Mouse (Mus musculus) hindbrain, embryonic 12.5 days (tissue): ENCODE results near the gene Pakap. TPM values are rescaled to one million over a fixed set of nuclear protein-coding genes. Genes with fewer than 3 reads are reported as not detected.

Experiments
- ATAC-seq: fragments of 200-750 bp; cut with Nextera tagmentation; 2 replicates; pipeline ENCODE4 v1.8.0; 2017; ENCODE audit warnings: moderate TSS enrichment; ENCODE audit not compliant: low FRiP score
- H3K27ac ChIP-seq: fragments of 300-500 bp; sonication (generic); 2 replicates; pipeline ENCODE4 v1.5.1; 2016; ENCODE audit warnings: mild to moderate bottlenecking
- H3K27me3 ChIP-seq: fragments of 300-500 bp; sonication (generic); 2 replicates; pipeline ENCODE4 v1.6.1; 2016; ENCODE audit warnings: mild to moderate bottlenecking
- H3K36me3 ChIP-seq: fragments of 300-500 bp; sonication (generic); 2 replicates; pipeline ENCODE4 v1.6.1; 2016; ENCODE audit warnings: mild to moderate bottlenecking
- H3K4me1 ChIP-seq: fragments of 300-500 bp; sonication (generic); 2 replicates; pipeline ENCODE4 v1.6.1; 2016
- H3K4me2 ChIP-seq: fragments of 300-500 bp; sonication (generic); replicated peaks from 2 replicates; pipeline ENCODE4 v1.6.1; 2016; ENCODE audit warnings: mild to moderate bottlenecking
- H3K4me3 ChIP-seq: fragments of 300-500 bp; sonication (generic); 2 replicates; pipeline ENCODE4 v1.5.1; 2016; ENCODE audit warnings: mild to moderate bottlenecking
- H3K9ac ChIP-seq: fragments of 300-500 bp; sonication (generic); 2 replicates; pipeline ENCODE4 v1.6.1; 2016; ENCODE audit warnings: mild to moderate bottlenecking, moderate library complexity
- H3K9me3 ChIP-seq: fragments of 300-500 bp; sonication (generic); replicated peaks from 2 replicates; pipeline ENCODE4 v1.6.1; 2016; ENCODE audit warnings: mild to moderate bottlenecking
- WGBS: fragments of 180-500 bp; shearing (Covaris S2); methylation state at CpG from one replicate; pipeline ENCODE4 v1.1.7; 2016; 5-methylcytosine and 5-hydroxymethylcytosine counted together
- polyA plus RNA-seq: library from polyadenylated mRNA; unstranded; fragments of >200 nt; fragmentation: Nextera tagmentation; extraction: Ambion mirVana; gene quantifications from 2 replicates; pipeline ENCODE4 v1.2.1, GENCODE M21; 2016

The Pakap gene
- polyA plus RNA-seq, 1 experiment from 2014 or later: 28.1 TPM

- H3K4me3 ChIP-seq: no peak overlapping the region
- no peak overlapping the region for H3K27ac ChIP-seq
- H3K4me1 ChIP-seq: peaks cover 13% of the 10 kb centered on the region
- no peak overlapping the region for H3K9ac ChIP-seq
- ATAC-seq: no peak
- H3K4me2 ChIP-seq: no peak overlapping the region
- no peaks in the 10 kb centered on the region for H3K27me3 ChIP-seq
- WGBS: 85% methylated on average over 11 of the region's 11 CpGs
- no peaks in the 10 kb centered on the region for H3K36me3 ChIP-seq
- no peaks in the 10 kb centered on the region for H3K9me3 ChIP-seq
Measured at GRCm38 (mm10) chr4:57682944-57683343, 115.0 kb downstream of the Pakap start.

DNA sequence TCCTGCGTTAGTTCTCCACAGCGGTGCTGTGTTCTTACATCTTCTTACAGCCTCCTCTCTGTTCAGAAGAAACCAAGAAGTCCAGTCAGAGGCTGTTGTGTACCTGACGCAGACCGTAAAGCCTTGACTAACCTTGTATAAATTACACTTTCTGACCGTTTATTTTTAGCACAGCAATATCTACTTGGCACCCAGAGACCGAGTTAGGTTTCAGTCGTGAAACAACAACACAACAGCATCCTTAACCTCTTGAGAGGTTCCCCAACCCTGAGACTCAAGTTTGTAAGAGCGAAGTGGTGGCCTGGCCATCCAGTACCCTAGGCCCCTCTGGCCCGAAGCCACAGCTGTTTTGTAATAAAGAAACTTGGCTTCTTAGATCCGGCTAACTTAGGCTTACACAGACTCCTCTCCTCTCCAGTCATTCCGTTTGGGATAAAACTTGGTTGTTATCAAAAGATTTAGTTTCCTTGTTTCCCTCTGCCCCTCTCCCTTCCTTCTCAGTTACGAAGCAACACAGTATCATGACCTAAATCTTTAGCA is 116.8 kb downstream of the Pakap start:
- no peak overlapping the region for H3K4me2 ChIP-seq
- H3K9me3 ChIP-seq: no peaks in the 10 kb centered on the region
- WGBS: 81% methylated on average over 12 of the region's 12 CpGs
- no peak overlapping the region for H3K9ac ChIP-seq
- ATAC-seq: no peak
- H3K4me1 ChIP-seq: peaks cover 23% of the 10 kb centered on the region
- H3K27me3 ChIP-seq: no peaks in the 10 kb centered on the region
- H3K4me3 ChIP-seq: no peak overlapping the region
- no peak overlapping the region for H3K27ac ChIP-seq
- H3K36me3 ChIP-seq: no peaks in the 10 kb centered on the region

DNA sequence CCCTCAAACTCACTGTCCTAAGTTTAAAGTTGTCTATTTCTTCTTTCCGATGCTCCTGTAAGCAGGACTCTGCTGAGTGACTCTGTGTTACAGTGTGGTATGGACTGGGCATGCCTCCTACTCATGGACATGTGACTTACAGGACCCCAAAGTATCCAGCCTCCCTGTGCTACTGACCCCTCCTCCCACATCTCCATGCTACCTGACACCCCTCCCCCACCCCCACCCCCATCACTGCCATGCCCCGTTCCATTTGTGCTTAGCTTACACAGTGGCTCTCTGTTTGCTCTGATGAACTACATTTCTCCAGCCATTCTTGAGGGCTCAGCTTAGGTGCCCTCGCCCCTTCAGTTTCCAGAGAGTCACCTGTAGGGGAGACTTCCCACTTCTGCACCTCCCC is 118.8 kb downstream of the Pakap start:
- no peaks in the 10 kb centered on the region for H3K27me3 ChIP-seq
- no peak overlapping the region for H3K27ac ChIP-seq
- no peak overlapping the region for H3K4me3 ChIP-seq
- peaks cover 14% of the 10 kb centered on the region for H3K4me1 ChIP-seq
- H3K9ac ChIP-seq: no peak overlapping the region
- ATAC-seq: no peak
- no peak overlapping the region for H3K4me2 ChIP-seq
- 68% methylated on average over 3 of the region's 3 CpGs for WGBS
- H3K9me3 ChIP-seq: no peaks in the 10 kb centered on the region
- H3K36me3 ChIP-seq: no peaks in the 10 kb centered on the region

DNA sequence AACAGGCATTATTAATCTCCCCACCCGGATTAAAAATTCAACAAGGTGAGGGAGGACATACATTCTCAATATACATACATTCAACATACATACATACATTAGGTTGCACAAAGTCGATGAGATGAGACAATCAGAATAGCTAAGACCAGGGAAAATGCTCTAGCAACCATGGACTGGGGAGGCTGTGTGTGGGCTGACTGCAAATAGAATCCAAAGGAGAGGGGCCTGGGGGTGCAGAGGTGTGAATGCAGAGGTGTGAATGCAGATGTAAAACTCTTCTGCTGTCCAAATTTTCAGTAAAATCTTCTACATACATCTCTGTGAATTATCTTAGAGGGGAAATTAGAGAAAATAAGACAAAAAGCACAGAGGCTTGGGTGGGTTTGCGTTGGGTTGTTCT is 119.6 kb downstream of the Pakap start:
- no peaks in the 10 kb centered on the region for H3K27me3 ChIP-seq
- no peak overlapping the region for H3K9ac ChIP-seq
- H3K9me3 ChIP-seq: no peaks in the 10 kb centered on the region
- H3K4me2 ChIP-seq: no peak overlapping the region
- no peak for ATAC-seq
- H3K4me3 ChIP-seq: no peak overlapping the region
- peaks cover 14% of the 10 kb centered on the region for H3K4me1 ChIP-seq
- 80% methylated on average over 3 of the region's 3 CpGs for WGBS
- H3K36me3 ChIP-seq: no peaks in the 10 kb centered on the region
- H3K27ac ChIP-seq: no peak overlapping the region

DNA sequence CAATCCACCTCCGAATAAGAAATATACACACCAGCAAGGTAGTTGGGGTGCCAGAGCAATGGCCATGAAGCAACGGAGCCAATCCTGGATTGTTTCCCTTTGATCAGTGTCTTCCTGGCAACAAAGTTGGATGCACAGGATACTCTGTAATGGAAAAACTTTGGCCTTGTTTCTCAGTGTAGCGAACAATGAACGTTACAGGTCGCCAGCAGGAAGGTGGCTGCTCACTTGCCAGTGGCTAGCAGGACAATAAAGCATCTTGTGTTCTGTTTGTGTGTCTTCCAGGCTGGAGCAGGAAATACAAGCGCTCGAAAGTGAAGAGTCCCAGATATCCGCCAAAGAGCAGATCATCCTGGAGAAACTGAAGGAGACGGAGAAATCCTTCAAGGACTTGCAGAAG is 120.2 kb downstream of the Pakap start:
- Histone ChIP-seq H3K36me3 (no peaks in the 10 kb centered on the region), H3K9me3 (no peaks in the 10 kb centered on the region), H3K27ac (no peak overlapping the region), H3K4me2 (no peak overlapping the region), H3K4me3 (no peak overlapping the region), H3K4me1 (peaks cover 14% of the 10 kb centered on the region), H3K9ac (no peak overlapping the region), H3K27me3 (no peaks in the 10 kb centered on the region)
- WGBS: 84% methylated on average over 9 of the region's 9 CpGs
- no peak for ATAC-seq

- no peaks in the 10 kb centered on the region for H3K27me3 ChIP-seq
- no peak overlapping the region for H3K27ac ChIP-seq
- WGBS: 75% methylated on average over 6 of the region's 6 CpGs
- no peak for ATAC-seq
- H3K9me3 ChIP-seq: no peaks in the 10 kb centered on the region
- H3K36me3 ChIP-seq: no peaks in the 10 kb centered on the region
- H3K4me2 ChIP-seq: no peak overlapping the region
- H3K4me3 ChIP-seq: no peak overlapping the region
- H3K4me1 ChIP-seq: peaks cover 14% of the 10 kb centered on the region
- H3K9ac ChIP-seq: no peak overlapping the region
Measured at GRCm38 (mm10) chr4:57690001-57690400, 122.0 kb downstream of the Pakap start.

- ATAC-seq: no peak
- no peaks in the 10 kb centered on the region for H3K36me3 ChIP-seq
- no peak overlapping the region for H3K9ac ChIP-seq
- no peak overlapping the region for H3K27ac ChIP-seq
- H3K4me3 ChIP-seq: no peak overlapping the region
- no peaks in the 10 kb centered on the region for H3K27me3 ChIP-seq
- no peaks in the 10 kb centered on the region for H3K9me3 ChIP-seq
- 27% methylated on average over 1 of the region's 1 CpGs for WGBS
- H3K4me1 ChIP-seq: peaks cover 14% of the 10 kb centered on the region
- H3K4me2 ChIP-seq: no peak overlapping the region
Measured at GRCm38 (mm10) chr4:57690805-57691204, 122.8 kb downstream of the Pakap start.

DNA sequence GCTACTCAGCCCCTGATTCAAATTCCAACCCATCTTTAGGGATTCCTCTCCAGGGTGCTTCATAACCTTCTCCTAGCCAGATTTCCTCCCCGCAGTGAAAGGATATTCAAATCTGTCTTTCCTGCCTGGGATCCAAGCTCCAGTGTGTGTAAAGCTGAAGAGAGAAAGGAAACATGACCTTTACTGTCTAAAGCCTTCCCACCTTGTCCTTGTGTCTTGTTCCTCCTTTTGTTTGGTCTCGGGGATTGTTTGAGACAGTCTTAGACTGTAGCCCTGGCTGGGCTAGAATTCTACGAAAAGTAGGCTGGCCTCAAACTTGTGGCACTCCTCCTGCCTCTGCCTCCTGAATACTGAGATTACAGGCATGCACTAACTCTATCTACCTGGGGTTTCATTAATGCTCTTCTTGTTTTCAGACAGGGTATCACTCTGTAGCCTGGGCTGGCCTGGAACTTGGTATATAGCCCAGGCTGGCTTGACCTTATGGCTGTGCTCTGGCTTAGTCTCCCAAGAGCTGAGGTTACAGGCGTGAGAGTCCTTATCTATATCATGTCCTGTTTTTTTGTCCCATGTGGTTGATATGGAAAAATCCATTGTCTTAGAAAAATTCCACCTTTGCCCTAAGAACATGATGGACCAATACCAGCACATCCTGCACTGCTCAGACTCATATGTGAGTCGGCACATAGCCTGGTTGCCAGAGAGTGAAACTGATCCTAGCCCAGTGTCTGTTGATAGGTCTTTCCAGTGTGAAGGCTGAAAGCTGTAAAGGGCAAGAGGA is 126.6 kb downstream of the Pakap start:
- no peaks in the 10 kb centered on the region for H3K9me3 ChIP-seq
- no peaks in the 10 kb centered on the region for H3K4me1 ChIP-seq
- 82% methylated on average over 5 of the region's 5 CpGs for WGBS
- ATAC-seq: no peak
- H3K36me3 ChIP-seq: no peaks in the 10 kb centered on the region
- no peak overlapping the region for H3K27ac ChIP-seq
- H3K4me3 ChIP-seq: no peak overlapping the region
- no peak overlapping the region for H3K9ac ChIP-seq
- no peaks in the 10 kb centered on the region for H3K27me3 ChIP-seq
- no peak overlapping the region for H3K4me2 ChIP-seq

DNA sequence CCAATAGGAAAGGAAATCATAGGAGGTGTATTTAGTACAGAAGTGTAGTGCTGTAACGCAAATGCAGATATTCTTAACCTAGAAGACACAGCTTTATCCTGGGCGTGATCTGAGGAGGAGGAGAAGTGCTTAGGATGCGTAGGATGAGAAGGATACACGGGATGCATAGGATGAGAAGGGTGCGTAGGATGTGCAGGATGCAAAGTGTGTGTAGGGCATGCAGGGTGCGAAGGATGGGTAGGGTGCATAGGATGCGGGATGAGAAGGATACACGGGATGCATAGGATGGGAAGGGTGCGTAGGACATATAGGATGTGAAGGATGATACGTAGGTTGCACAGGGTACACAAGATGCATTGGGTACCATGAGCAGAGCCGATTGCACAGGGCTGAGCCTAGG is 129.0 kb downstream of the Pakap start:
- no peak for ATAC-seq
- Histone ChIP-seq H3K9me3 (no peaks in the 10 kb centered on the region), H3K27me3 (no peaks in the 10 kb centered on the region), H3K36me3 (no peaks in the 10 kb centered on the region), H3K4me3 (no peak overlapping the region), H3K27ac (no peak overlapping the region), H3K4me1 (no peaks in the 10 kb centered on the region), H3K9ac (no peak overlapping the region), H3K4me2 (no peak overlapping the region)
- 93% methylated on average over 11 of the region's 11 CpGs for WGBS

DNA sequence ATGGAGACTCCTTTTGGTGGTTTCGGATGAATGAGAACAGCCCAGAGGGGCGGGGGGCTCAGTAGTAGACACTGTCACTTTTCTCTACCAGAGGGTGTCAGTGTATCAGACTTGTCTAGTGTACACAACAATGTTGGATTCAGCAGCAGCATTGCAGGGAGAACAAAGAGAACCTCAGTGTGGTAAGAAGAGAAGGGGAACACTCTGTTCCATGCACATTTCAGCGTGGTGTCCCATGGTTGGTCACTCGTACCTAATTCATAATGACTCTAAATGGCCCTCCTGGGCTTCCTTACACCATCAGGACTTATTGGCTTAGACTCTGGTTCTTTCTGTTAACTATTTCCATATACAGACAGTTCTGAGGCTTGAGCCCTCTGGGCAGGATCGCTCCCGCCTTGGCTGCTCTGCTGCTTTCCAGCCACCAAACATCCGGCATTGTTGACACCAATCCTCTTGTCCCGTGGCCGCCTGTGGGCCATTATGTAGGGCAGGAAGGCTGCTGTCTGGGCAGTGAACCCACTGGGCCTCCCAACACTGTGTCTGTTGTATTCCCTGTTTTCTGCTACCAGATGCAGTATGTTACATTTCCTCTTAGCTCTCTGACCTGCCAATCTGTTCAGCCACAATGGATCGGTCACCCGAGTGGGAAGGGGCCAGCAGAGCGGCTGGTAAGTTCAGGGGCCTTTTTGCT is 130.1 kb downstream of the Pakap start:
- Histone ChIP-seq H3K27ac (no peak overlapping the region), H3K4me2 (no peak overlapping the region), H3K36me3 (no peaks in the 10 kb centered on the region), H3K4me1 (no peaks in the 10 kb centered on the region), H3K27me3 (no peaks in the 10 kb centered on the region), H3K9me3 (no peaks in the 10 kb centered on the region), H3K4me3 (no peak overlapping the region), H3K9ac (no peak overlapping the region)
- 81% methylated on average over 12 of the region's 12 CpGs for WGBS
- ATAC-seq: no peak

DNA sequence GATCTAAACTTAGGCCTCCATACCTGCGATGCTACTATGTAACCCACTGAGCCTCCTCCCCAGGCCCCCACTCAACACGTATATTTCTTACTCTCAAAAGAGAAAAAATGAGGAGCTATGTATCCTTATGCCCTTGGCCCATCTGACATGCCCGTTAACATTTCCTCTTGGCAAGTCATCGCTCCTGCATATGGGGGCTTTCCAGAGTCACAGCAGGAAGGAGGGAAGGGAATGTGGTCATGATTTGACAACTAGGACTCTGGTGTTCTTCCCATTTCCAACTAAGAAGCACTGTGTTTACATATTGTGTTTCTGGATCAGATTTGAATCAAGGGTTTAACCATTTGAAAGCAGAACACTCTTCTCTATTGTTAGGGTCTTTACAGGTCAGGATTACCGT is 133.6 kb downstream of the Pakap start:
- no peaks in the 10 kb centered on the region for H3K9me3 ChIP-seq
- no peak for ATAC-seq
- no peaks in the 10 kb centered on the region for H3K4me1 ChIP-seq
- H3K27ac ChIP-seq: no peak overlapping the region
- no peak overlapping the region for H3K9ac ChIP-seq
- H3K4me3 ChIP-seq: no peak overlapping the region
- H3K4me2 ChIP-seq: no peak overlapping the region
- WGBS: 90% methylated on average over 5 of the region's 5 CpGs
- H3K36me3 ChIP-seq: no peaks in the 10 kb centered on the region
- H3K27me3 ChIP-seq: no peaks in the 10 kb centered on the region

DNA sequence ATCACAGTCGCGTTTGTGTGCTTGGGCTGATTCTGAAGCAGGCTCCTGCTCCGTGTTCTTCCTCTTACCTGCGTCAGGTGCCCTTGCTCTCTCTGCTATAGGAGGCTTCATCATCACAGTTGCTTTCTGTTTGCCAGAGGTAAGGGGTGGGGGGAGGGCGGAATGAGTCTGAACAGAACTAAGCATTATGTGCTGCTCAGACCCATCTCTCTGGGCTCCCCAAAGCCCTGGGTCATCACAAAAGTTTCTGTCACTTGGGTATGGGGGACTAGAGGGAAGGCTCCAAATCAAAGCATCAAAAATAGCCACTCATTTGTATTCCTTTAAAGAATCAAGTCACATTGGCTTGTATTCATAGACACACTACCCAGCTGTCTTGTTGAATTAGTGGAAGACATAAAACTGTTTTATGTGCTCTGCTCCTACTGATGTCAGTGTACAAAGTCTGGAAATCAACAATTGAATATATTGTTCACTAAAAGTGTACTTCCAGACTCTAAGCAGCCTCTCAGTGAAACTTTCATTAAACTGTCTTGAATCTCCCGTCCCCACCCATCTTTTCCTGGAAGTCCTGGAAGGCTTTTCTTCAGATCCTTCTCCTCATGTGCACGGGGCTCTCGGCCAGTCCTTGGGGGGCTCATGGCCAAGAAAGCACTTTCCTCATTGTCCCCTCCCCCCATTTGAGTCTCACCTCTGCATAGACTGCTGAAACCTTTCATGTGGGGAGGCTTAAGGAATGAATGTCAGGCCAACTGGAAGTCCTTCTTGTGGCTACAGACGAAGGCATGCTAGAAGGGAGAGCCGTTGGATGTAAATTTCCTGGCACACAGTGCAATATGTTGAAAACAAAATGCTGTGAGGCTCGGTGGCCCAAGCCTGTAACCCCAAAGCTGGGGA is 135.8 kb downstream of the Pakap start:
- H3K27ac ChIP-seq: no peak overlapping the region
- H3K36me3 ChIP-seq: no peaks in the 10 kb centered on the region
- no peak overlapping the region for H3K9ac ChIP-seq
- no peaks in the 10 kb centered on the region for H3K9me3 ChIP-seq
- H3K4me3 ChIP-seq: no peak overlapping the region
- no peak for ATAC-seq
- no peak overlapping the region for H3K4me2 ChIP-seq
- no peaks in the 10 kb centered on the region for H3K27me3 ChIP-seq
- no peaks in the 10 kb centered on the region for H3K4me1 ChIP-seq
- 83% methylated on average over 11 of the region's 11 CpGs for WGBS
